Mouse (Mus musculus) frontal cortex, postnatal 14 days (tissue): Measurements from ENCODE around the gene Ppil6.

ENCODE experiments used
- DNase-seq, 2 experiments: peaks; one replicate each; pipeline ENCODE4 v3.0.0; 2022; ENCODE audit warnings: low spot score in 2 of 2

The Ppil6 gene

DNA sequence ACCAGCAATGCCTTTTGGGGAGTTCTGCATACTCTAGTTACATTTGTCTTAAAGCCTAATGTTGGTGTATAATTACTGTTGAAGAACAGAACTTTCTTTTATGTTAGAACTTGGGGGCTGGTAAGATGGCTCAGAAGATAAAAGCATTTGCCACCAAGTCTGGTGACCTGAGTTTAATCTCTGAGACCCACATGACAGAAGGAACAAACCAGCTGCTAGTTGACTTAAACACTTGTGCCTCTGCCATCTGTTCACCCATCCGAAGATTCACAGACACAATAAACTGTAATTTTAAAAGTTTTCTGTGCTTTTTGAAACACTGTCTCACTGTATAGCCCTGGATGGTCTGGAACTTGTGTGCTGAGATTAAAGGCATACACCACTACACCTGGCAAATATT lies 35.5 kb downstream of the Ppil6 start:
- no peak for DNase-seq

DNA sequence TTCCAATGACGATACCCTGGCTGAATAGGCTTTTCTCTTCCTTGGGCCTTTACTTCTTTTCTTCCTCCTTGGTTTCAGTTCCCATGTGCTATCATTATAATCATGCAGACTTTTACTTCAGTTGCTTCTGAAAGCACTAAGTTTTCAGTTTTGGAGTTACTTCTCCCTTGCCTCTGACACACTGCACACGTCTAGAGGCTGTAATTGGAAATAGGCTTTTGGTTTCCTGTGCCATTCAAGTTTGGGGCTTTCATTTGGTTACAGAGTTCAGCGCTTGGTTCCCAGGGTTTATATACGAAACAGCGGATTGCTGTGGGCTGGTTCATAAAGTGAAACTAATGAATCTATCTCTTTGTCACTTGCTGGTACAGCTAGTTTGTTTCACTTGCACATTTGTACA lies 39.7 kb downstream of the Ppil6 start:
- DNase-seq, result no peak

GRCm38 (mm10) chr10:41535991-41536390 lies 45.8 kb downstream of the Ppil6 start:
- DNase-seq, result no peak

- DNase-seq, result no peak
Measured at GRCm38 (mm10) chr10:41536714-41537113, 46.5 kb downstream of the Ppil6 start.

DNA sequence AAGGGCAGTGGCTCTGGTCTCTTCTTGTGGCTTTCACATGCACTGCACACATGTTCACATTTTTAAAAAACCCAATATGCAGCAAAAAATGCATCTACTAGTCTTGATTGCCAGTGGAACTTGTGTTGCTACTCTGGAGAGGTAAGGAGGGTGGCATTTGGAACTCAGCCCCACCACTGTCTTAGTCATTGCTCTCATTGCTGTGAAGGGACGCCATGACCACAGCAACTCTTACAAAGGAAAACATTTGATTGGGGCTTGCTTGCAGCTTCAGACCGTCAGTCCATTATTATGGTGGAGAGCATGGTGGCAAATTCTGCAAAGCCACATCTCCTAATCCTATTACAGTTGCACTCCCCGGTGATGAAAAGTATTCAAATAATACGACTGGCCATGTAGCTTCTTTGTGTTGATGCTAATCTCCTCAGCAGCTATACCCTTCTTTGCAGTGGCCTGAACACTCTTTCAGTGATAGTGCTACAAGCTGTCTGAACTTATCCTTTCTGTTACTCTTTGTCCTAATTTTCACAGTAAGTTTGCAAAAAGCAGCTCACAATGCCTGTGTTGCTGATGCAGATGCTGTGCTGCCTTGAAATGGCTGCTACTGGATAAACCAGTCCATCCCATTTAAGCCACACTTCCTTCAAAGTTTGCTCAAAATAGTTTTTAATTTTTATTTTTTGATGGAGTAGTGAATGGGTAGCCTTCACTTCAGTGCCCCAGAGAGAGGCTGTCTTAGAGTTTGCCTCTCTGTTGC lies 47.2 kb downstream of the Ppil6 start:
- DNase-seq, result no peak

DNA sequence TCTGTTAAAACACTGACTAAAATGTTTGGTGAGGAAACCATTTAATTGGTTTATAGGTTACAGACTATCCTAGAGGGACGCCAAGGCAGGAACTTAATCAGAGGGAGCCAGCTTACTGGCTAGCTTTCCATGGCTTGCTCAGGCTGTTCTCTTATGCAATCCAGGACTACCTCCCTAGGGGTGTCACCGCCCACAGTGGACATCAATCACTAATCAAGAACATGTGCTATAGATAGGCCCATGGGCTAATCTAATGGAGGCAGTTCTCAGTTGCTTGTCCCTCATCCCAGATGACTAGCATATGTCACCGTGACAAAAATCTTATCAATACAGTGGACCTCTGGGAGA lies 47.7 kb downstream of the Ppil6 start:
- no peak for DNase-seq

- DNase-seq, result no peak
Measured at GRCm38 (mm10) chr10:41538986-41539385, 48.7 kb downstream of the Ppil6 start.

GRCm38 (mm10) chr10:41542057-41542456 lies 51.8 kb downstream of the Ppil6 start:
- no peak for DNase-seq

GRCm38 (mm10) chr10:41543439-41543838 lies 53.2 kb downstream of the Ppil6 start:
- no peak for DNase-seq

DNA sequence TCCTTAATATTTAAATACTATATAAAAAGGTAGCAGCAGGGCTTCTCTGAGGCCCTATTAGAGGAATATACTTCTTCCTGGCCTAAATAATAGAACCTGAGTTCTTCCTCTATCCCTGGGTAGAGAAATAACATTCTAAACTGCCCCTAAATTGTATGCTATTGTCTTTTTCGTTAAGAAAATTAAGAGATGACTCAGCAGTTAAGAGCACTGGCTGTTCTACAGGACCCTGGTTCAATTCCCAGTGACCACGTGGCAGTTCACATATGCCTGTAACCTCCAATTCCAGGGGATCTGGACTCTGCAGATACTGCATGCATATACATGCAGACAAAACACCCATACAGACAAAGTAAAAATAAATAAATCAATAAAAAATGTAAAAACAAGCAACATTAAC lies 53.6 kb downstream of the Ppil6 start:
- DNase-seq, result no peak

- no peak for DNase-seq
Measured at GRCm38 (mm10) chr10:41544481-41545190, 54.4 kb downstream of the Ppil6 start.

DNA sequence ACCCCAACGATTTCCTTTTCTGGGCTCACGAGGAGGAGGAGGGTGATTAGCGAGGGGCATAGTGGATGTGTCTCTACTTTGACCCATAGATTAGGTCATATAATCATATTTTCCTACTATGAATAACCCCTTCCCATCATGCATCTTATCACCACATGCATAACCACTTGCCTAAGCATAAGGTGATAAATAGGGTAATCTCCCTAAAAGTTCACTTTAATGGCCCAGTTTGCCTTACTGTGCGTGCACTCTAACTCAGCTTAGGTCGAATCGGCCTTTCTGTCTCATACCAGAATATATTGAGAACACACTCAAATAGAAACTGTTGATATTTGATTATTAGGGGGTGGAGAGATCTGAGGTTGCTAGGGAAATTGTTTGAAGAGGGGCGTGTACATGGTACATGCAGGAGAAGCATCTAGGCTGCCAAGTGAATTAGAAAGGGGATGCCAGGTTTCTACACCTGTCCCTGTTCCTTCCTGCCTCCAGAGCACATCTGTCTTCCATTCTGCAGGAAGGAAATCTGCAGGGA lies 55.1 kb downstream of the Ppil6 start:
- no peak for DNase-seq

- DNase-seq, result no peak
Measured at GRCm38 (mm10) chr10:41546396-41547165, 56.3 kb downstream of the Ppil6 start.

DNA sequence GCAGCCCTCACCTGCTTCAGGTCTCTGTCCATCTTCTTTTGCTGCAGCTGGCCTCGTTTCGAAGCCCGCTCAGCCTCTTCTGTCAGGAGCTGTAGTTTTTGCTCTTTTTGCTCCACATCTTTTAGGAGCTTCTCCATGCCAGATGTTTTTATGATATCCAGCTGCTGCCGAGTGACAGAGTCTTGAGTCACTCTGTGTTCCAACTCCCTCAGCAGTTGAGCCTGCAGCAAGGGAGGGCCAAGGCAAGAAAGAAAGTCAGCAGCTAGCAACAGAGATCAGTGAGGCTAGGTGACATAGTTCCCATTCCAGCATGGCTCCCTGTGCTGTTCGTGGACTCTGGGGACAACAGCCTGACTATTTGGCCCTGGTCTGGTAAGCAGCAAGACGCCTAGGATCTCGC lies 60.5 kb downstream of the Ppil6 start:
- no peak for DNase-seq

DNA sequence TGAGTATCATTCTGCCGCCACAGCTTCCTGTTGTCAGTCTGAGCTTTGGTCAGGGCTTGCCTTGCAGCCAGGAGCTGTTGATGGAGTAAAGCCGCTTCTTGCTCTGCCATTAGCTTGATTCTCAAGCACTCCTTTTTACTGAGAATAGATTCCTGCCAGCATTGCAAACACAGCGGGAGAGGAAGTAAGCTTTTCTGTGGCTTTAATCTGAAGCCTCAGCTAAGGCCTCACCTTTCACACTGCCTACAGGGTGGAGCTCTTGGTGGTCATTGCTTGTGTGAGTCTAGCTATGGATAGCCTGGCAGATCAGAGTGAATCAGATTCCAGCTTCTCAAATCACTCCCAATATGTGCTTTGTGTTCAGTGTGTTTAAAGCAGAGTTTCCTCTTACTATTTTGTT lies 62.1 kb downstream of the Ppil6 start:
- DNase-seq, result no peak

- DNase-seq, result no peak
Measured at GRCm38 (mm10) chr10:41552847-41553589, 62.8 kb downstream of the Ppil6 start.

- no peak for DNase-seq
Measured at GRCm38 (mm10) chr10:41553711-41554110, 63.5 kb downstream of the Ppil6 start.

DNA sequence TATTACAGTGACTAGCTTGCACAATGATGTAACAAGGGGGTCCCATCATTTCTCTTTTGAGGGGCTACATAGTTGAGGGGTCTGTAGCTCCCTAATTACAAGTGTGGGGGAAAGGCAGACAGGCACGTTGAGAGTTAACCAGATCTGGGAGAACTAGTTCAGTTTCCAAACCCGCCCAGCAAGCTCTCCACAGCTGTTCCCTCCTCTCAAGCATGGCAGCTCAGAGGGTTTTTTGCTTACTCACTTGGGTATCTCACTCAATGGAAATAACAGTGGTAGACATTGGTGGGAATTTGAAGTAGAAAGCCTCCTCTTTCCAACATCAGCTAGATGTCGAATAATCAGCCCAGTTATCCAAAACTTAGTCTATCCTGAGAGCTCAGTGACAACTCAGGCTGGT lies 64.8 kb downstream of the Ppil6 start:
- no peak for DNase-seq

GRCm38 (mm10) chr10:41558401-41558800 lies 68.2 kb downstream of the Ppil6 start:
- DNase-seq, result no peak

DNA sequence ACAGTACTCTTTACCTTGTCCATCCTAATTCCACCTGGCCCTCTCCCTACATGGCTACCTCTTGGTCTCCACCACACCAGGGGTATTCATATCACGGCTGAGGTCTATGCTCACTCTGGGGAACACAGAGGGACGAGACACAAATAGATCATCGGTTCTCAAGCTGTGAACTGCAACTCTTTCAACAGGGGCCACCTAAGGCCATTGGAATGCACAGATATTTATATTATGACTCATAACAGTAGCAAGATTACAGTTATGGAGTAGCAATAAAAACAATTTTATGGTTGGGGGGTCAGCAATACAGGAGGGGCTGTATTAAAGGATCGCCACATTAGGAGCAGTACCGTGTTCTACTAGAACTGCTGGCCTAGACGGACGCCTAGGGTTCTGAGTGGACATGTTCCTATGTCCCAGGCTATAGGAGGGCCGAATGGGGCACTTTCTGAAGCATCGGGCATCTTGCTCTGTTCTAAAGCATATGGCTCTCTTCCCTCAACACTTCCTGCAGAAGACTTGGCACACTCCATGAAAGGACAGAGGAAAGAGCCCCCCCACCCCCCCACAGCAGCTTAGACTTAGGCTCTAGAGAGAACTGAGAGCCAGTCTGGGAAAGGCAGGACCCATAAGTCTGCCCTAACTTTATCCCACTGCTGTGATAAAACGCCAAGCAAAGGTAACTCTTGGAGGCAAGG lies 71.6 kb downstream of the Ppil6 start:
- DNase-seq, result no peak
